Mouse (Mus musculus): ENCODE data around the gene Eif2b3.

- no peak for TF ChIP-seq CTCF (IDR thresholded peaks at IDR 0.05; ENCODE audit: low read depth, low read length)
- TF ChIP-seq POLR2A (IDR thresholded peaks at IDR 0.05; ENCODE audit: borderline replicate concordance, low read depth, low read length) = no peak
Observed at GRCm38 (mm10) chr4:116989731-116990130, 29.5 kb upstream of the Eif2b3 start.
